Mouse (Mus musculus): ENCODE data around the gene Ltb. TPM values are rescaled to one million over a fixed set of nuclear protein-coding genes. Genes with fewer than 3 reads are reported as not detected.

The Ltb gene
- polyA plus RNA-seq, 1 experiment: 531 TPM

DNA sequence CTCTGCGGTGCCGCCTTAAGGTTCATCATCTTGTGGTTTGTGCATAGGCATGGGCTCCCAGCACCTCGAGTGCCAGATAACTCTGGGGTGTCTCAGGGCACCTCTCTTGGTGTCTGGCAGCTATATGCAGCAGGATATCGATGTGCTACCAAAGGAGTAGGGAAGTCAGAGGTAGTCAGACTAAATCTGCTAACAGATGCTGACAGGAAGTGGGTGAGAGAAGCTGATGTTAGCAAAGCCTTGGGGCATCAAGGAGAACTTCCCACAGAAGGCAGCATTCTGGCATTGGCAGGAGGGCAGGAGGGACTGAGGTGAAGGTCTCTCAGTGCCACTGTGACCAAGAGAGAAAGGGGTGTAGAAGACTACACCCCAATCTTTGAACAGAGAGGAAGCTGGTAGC is 4.1 kb upstream of the Ltb start:
- H3K36me3 ChIP-seq (ENCODE audit: control insufficient read depth, insufficient read depth, low read length): peaks cover 1% of the 10 kb centered on the region; the same call in 1 of the 2 replicates
- DNase-seq (ENCODE audit: low read depth in 1 of 2, low spot score in 2 of 2): peak in 1 of 2 experiments; percentile 55
- no peak overlapping the region for H3K4me3 ChIP-seq (ENCODE audit: extremely low read depth, insufficient read depth, insufficient read length)
- H3K27me3 ChIP-seq (ENCODE audit: control insufficient read depth, insufficient read depth, low read length): no peaks in the 10 kb centered on the region
- H3K4me1 ChIP-seq (ENCODE audit: control insufficient read depth, insufficient read depth, insufficient read length): peaks cover 51% of the 10 kb centered on the region; the same call in 1 of the 2 replicates
- 11% methylated on average over 4 of the region's 4 CpGs for WGBS
- TF ChIP-seq CTCF (IDR thresholded peaks at IDR 0.05; ENCODE audit: extremely low read depth, insufficient read depth, insufficient read length, insufficient replicate concordance) (no peak), POLR2A (IDR thresholded peaks at IDR 0.05; ENCODE audit: low read depth, low read length) (peak; percentile 5)
- H3K27ac ChIP-seq (ENCODE audit: insufficient read depth, low read length): peak overlapping the region; percentile 89

DNA sequence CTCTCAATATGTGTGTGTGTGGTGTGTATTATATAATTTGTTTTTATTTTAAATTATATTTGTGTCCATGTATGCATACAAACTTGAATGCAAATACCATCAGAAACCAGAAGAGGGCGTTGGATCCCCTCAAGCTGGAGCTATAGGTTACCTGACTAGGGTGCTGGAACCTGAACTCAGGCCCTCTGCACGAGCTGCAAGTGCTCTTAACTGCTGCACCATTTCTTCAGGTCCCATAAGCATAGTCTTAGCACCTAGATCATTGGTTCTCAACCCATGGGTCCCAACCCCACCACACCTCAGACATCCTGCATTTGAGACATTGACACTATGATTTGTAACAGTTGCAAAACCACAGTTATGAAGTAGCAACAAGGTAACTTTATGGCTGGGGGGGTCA is 2.5 kb upstream of the Ltb start:
- Histone ChIP-seq H3K4me3 (ENCODE audit: extremely low read depth, insufficient read depth, insufficient read length) (no peak overlapping the region), H3K4me1 (ENCODE audit: control insufficient read depth, insufficient read depth, insufficient read length) (peaks cover 45% of the 10 kb centered on the region; the same call in 1 of the 2 replicates), H3K27me3 (ENCODE audit: control insufficient read depth, insufficient read depth, low read length) (no peaks in the 10 kb centered on the region), H3K27ac (ENCODE audit: insufficient read depth, low read length) (peak overlapping the region; percentile 24), H3K36me3 (ENCODE audit: control insufficient read depth, insufficient read depth, low read length) (peaks cover 13% of the 10 kb centered on the region)
- 71% methylated on average over 2 of the region's 2 CpGs for WGBS
- TF ChIP-seq POLR2A (IDR thresholded peaks at IDR 0.05; ENCODE audit: low read depth, low read length) (no peak), CTCF (IDR thresholded peaks at IDR 0.05; ENCODE audit: extremely low read depth, insufficient read depth, insufficient read length, insufficient replicate concordance) (peak; percentile 2; the same call in 1 of the 2 replicates)
- DNase-seq (ENCODE audit: low read depth in 1 of 2, low spot score in 2 of 2): no peak

DNA sequence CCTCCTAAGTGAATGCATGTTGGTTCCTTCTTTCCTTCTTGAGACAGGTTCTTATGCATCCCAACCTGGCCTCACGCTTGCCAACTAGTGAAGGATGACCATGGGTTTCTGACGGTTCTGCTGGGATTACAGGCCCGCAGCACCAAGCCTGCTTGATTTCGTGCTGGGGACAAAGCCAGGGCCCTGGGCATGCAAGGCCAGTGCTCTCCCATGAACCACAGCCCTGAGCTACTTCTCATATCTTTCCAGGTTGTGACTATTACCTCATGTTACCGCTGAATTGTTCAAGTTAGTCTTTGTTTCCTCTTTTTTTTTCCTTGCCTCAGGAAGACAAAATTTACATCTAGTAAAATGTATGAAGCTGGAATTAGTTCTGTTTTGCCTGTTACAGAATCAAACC is 1.3 kb upstream of the Ltb start:
- Histone ChIP-seq H3K27ac (ENCODE audit: insufficient read depth, low read length) (peak overlapping the region; percentile 100), H3K4me3 (ENCODE audit: extremely low read depth, insufficient read depth, insufficient read length) (no peak overlapping the region), H3K36me3 (ENCODE audit: control insufficient read depth, insufficient read depth, low read length) (peaks cover 13% of the 10 kb centered on the region), H3K4me1 (ENCODE audit: control insufficient read depth, insufficient read depth, insufficient read length) (peaks cover 43% of the 10 kb centered on the region; the same call in 1 of the 2 replicates), H3K27me3 (ENCODE audit: control insufficient read depth, insufficient read depth, low read length) (no peaks in the 10 kb centered on the region)
- no peak for DNase-seq (ENCODE audit: low read depth in 1 of 2, low spot score in 2 of 2)
- 43% methylated on average over 5 of the region's 5 CpGs for WGBS
- TF ChIP-seq POLR2A (IDR thresholded peaks at IDR 0.05; ENCODE audit: low read depth, low read length): no peak
- no peak for TF ChIP-seq CTCF (IDR thresholded peaks at IDR 0.05; ENCODE audit: extremely low read depth, insufficient read depth, insufficient read length, insufficient replicate concordance)

DNA sequence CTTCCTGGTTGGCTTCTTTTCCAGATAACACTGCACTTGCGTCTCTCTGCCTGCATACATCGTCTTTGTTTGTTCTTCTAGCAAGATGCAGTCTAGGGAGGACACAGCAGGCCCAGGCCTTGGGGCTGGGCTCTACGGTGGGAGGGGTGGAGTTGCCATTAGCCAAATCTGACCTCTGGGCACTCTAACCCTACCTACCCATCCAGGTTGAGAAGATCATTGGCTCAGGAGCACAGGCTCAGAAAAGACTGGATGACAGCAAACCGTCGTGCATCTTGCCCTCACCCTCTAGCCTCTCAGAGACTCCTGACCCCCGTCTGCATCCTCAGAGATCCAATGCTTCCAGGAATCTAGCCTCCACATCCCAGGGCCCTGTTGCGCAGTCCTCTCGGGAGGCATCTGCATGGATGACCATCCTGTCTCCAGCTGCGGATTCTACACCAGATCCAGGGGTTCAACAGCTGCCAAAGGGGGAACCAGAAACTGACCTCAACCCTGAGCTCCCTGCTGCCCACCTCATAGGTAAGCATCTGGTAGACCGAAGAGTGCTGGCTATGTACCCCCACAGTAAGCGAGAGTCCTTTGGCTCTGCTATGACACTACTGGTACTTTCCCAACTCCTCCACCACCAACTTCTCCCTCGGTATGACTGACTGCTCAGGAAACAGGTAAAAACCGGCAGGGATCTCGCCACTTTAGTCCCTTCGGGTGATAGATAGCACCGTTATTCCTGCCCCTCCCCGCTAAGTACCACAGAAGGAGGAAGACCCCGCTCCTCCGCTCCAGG is 798 bp downstream of the Ltb start:
- no peak for DNase-seq (ENCODE audit: low read depth in 1 of 2, low spot score in 2 of 2)
- no peaks in the 10 kb centered on the region for H3K27me3 ChIP-seq (ENCODE audit: control insufficient read depth, insufficient read depth, low read length)
- WGBS: 18% methylated on average over 19 of the region's 19 CpGs
- peak overlapping the region; percentile 100 for H3K27ac ChIP-seq (ENCODE audit: insufficient read depth, low read length)
- TF ChIP-seq POLR2A (IDR thresholded peaks at IDR 0.05; ENCODE audit: low read depth, low read length) (0 out of 2 replicates have a peak, but pooled peaks have one; percentile 5), CTCF (IDR thresholded peaks at IDR 0.05; ENCODE audit: extremely low read depth, insufficient read depth, insufficient read length, insufficient replicate concordance) (no peak)
- H3K4me1 ChIP-seq (ENCODE audit: control insufficient read depth, insufficient read depth, insufficient read length): peaks cover 29% of the 10 kb centered on the region; the same call in 1 of the 2 replicates
- H3K36me3 ChIP-seq (ENCODE audit: control insufficient read depth, insufficient read depth, low read length): peaks cover 15% of the 10 kb centered on the region
- H3K4me3 ChIP-seq (ENCODE audit: extremely low read depth, insufficient read depth, insufficient read length): peak overlapping the region; percentile 92

DNA sequence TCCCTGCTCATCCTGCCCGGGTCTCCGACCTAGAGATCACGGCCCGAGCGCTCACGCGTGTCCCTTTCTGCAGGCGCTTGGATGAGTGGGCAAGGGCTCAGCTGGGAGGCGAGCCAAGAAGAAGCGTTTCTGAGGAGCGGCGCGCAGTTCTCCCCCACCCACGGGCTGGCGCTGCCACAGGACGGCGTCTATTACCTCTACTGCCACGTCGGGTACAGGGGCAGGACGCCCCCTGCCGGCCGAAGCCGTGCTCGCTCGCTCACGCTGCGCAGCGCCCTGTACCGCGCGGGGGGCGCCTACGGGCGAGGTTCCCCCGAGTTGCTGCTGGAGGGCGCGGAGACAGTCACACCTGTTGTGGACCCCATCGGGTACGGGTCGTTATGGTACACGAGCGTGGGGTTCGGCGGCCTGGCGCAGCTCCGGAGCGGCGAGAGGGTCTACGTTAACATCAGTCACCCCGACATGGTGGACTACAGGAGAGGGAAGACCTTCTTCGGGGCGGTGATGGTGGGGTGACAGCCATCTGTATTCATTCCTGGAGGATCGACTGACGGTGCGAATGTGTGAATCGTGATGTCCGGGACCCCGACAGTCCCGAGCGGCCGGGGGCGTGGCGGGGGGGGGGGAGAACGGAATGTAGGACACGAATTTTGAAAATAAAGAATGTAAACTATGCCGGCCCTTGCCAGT is 1.5 kb downstream of the Ltb start:
- Histone ChIP-seq H3K4me3 (ENCODE audit: extremely low read depth, insufficient read depth, insufficient read length) (peak overlapping the region; percentile 92), H3K27me3 (ENCODE audit: control insufficient read depth, insufficient read depth, low read length) (no peaks in the 10 kb centered on the region), H3K4me1 (ENCODE audit: control insufficient read depth, insufficient read depth, insufficient read length) (peaks cover 27% of the 10 kb centered on the region; the same call in 1 of the 2 replicates), H3K27ac (ENCODE audit: insufficient read depth, low read length) (peak overlapping the region; percentile 100), H3K36me3 (ENCODE audit: control insufficient read depth, insufficient read depth, low read length) (peaks cover 15% of the 10 kb centered on the region)
- WGBS: under 1% methylated on average over 66 of the region's 66 CpGs
- DNase-seq (ENCODE audit: low read depth in 1 of 2, low spot score in 2 of 2): peak; percentile 77 to 89
- TF ChIP-seq POLR2A (IDR thresholded peaks at IDR 0.05; ENCODE audit: low read depth, low read length): peak; percentile 55; the same call in 1 of the 2 replicates
- TF ChIP-seq CTCF (IDR thresholded peaks at IDR 0.05; ENCODE audit: extremely low read depth, insufficient read depth, insufficient read length, insufficient replicate concordance): peak; percentile 97

DNA sequence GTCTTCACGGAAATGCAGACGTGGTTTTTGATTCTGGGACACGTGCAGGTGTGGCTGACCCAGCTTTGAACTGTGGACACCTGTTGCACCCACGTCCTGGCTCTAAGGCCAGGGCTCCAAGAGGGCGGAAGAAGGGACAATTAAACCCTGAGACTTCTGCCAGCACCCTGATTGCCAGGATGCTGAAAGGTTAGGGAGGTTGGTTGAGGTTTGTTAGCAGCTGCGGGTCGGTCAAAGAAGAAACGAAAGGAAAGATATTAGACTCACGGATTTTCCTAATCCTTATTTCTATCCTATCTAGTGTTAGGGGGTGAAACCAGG is 2.0 kb downstream of the Ltb start:
- peaks cover 15% of the 10 kb centered on the region for H3K36me3 ChIP-seq (ENCODE audit: control insufficient read depth, insufficient read depth, low read length)
- TF ChIP-seq POLR2A (IDR thresholded peaks at IDR 0.05; ENCODE audit: low read depth, low read length) (no peak), CTCF (IDR thresholded peaks at IDR 0.05; ENCODE audit: extremely low read depth, insufficient read depth, insufficient read length, insufficient replicate concordance) (no peak)
- WGBS: 27% methylated on average over 9 of the region's 9 CpGs
- H3K27ac ChIP-seq (ENCODE audit: insufficient read depth, low read length): peak overlapping the region; percentile 100
- H3K4me3 ChIP-seq (ENCODE audit: extremely low read depth, insufficient read depth, insufficient read length): peak overlapping the region; percentile 92
- H3K27me3 ChIP-seq (ENCODE audit: control insufficient read depth, insufficient read depth, low read length): no peaks in the 10 kb centered on the region
- DNase-seq (ENCODE audit: low read depth in 1 of 2, low spot score in 2 of 2): no peak
- H3K4me1 ChIP-seq (ENCODE audit: control insufficient read depth, insufficient read depth, insufficient read length): peaks cover 25% of the 10 kb centered on the region; the same call in 1 of the 2 replicates

Data from spleen, adult 2 months (tissue).